Mouse (Mus musculus) frontal cortex, adult 2 months (tissue): ENCODE data around the gene Chia1. TPM values are rescaled to one million over a fixed set of nuclear protein-coding genes. Genes with fewer than 3 reads are reported as not detected.
"Not testable (repeated sequence)": the region's sequence is repeated elsewhere in the genome, so short reads cannot be mapped to it uniquely, and the experiment has no call there.

Experiments
- DNase-seq, 2 experiments: peaks; one replicate each; pipeline ENCODE4 v3.0.0; 2022; ENCODE audit warnings: low spot score in 1 of 2; ENCODE audit errors: extremely low spot score in 1 of 2
- polyA plus RNA-seq: library from polyadenylated mRNA; depleted of rRNA; stranded (reverse); fragments of >200 nt; gene quantifications from 2 replicates; pipeline ENCODE4 v1.2.3, GENCODE M21; 2012; rRNA removed

Chia1 gene
- 2.4 and 3.1 TPM in 2 replicates for polyA plus RNA-seq

GRCm38 (mm10) chr3:106112929-106113328 lies at the start of gene Chia1:
Chia1 (plus strand) TSS chr3:106113229.
- no peak for DNase-seq

- DNase-seq = not testable (repeated sequence)
Measured at GRCm38 (mm10) chr3:106067707-106068106, 45.3 kb upstream of the Chia1 start.

GRCm38 (mm10) chr3:106070994-106071393 lies 42.0 kb upstream of the Chia1 start:
- DNase-seq = no peak

GRCm38 (mm10) chr3:106074824-106075223 lies 38.2 kb upstream of the Chia1 start:
- no peak for DNase-seq

- DNase-seq = no peak
Measured at GRCm38 (mm10) chr3:106126999-106127398, 14.0 kb downstream of the Chia1 start.

GRCm38 (mm10) chr3:106128807-106129493 lies 15.9 kb downstream of the Chia1 start:
- DNase-seq = no peak

- DNase-seq = peak; percentile 79 to 87
Measured at GRCm38 (mm10) chr3:106131690-106132089, 18.7 kb downstream of the Chia1 start.

GRCm38 (mm10) chr3:106144081-106144480 lies 31.1 kb downstream of the Chia1 start:
- no peak for DNase-seq

- DNase-seq = no peak
Measured at GRCm38 (mm10) chr3:106154413-106154812, 41.4 kb downstream of the Chia1 start.

- no peak for DNase-seq
Measured at GRCm38 (mm10) chr3:106167464-106167863, 54.4 kb downstream of the Chia1 start, which contains the start of gene Chil3. Chil3 (minus strand) TSS chr3:106167564.

GRCm38 (mm10) chr3:106170522-106171053 lies 57.6 kb downstream of the Chia1 start:
- no peak for DNase-seq

GRCm38 (mm10) chr3:106171135-106171731 lies 58.2 kb downstream of the Chia1 start:
- no peak for DNase-seq

- DNase-seq = not testable (repeated sequence)
Measured at GRCm38 (mm10) chr3:106172506-106172905, 59.5 kb downstream of the Chia1 start.

GRCm38 (mm10) chr3:106174971-106175370 lies 61.9 kb downstream of the Chia1 start:
- DNase-seq = not testable (repeated sequence)

- no peak for DNase-seq
Measured at GRCm38 (mm10) chr3:106177509-106178189, 64.6 kb downstream of the Chia1 start.

Other genes starting within 250 kb of the Chia1 start
- 1.2 and 1.5 TPM in 2 replicates for gene Adora3, start 242.4 kb upstream of the Chia1 start, polyA plus RNA-seq
- 0.20 TPM in 1 of 2 replicates, not detected in the other for gene Tmigd3, start 242.3 kb upstream of the Chia1 start, polyA plus RNA-seq
- 1.4 and 1.8 TPM in 2 replicates for gene I830077J02Rik, start 180.6 kb upstream of the Chia1 start, polyA plus RNA-seq
- 48.1 and 52.1 TPM in 2 replicates for gene Wdr77, start 153.9 kb upstream of the Chia1 start, polyA plus RNA-seq
- gene Atp5f1, start 153.1 kb upstream of the Chia1 start, polyA plus RNA-seq = 321 and 347 TPM in 2 replicates
- gene Ovgp1, start 139.5 kb upstream of the Chia1 start, polyA plus RNA-seq = 14.7 and 15.2 TPM in 2 replicates
- 1.0 and 1.3 TPM in 2 replicates for gene Pifo, start 98.6 kb upstream of the Chia1 start, polyA plus RNA-seq
- 0.12 and 0.53 TPM in 2 replicates for gene Chil5, start 80.4 kb upstream of the Chia1 start, polyA plus RNA-seq
- gene Chil3, start 54.3 kb downstream of the Chia1 start, polyA plus RNA-seq = 0.08 and 0.18 TPM in 2 replicates
- not detected in 2 replicates for gene Chil4, start 106.3 kb downstream of the Chia1 start, polyA plus RNA-seq